Mouse (Mus musculus) mature B cell (primary cell): ENCODE results near the gene Olfr1408.

Source experiments
- in situ Hi-C: fragments of 300-500 bp; cut with MboI; formaldehyde crosslinking; loops from 2 replicates; pipeline ENCODE4 v1.14.3; 2019

Gene Olfr1408

GRCm38 (mm10) chr1:173137274-173137673, at the start of gene Olfr1408:
Gene Olfr1408 (minus strand): TSS chr1:173137374.
- in situ Hi-C loops, result no loop called here

- in situ Hi-C loops, result no loop called here
Measured at GRCm38 (mm10) chr1:173174154-173174842, 37.1 kb upstream of the Olfr1408 start.
